Mouse (Mus musculus): ENCODE measurements around the gene E030018B13Rik.

GRCm38 (mm10) chr7:63912234-63912810, 4.3 kb upstream of the E030018B13Rik start:
- TF ChIP-seq POLR2A (IDR thresholded peaks at IDR 0.05; ENCODE audit: low read depth, low read length) (no peak), CTCF (IDR thresholded peaks at IDR 0.05; ENCODE audit: extremely low read depth, insufficient read length, insufficient replicate concordance, low read depth, low read length) (no peak)
